Mouse (Mus musculus) megakaryocyte, embryonic 14.5 days (primary cell): Measurements from ENCODE around the gene Mrps35. TPM values are rescaled to one million over a fixed set of nuclear protein-coding genes. Genes with fewer than 3 reads are reported as not detected.
A peak's percentile ranks its signal among the peaks of the same experiment; 100 is the strongest.

Experiments used
- H3K27me3 ChIP-seq: replicated peaks from 2 replicates; pipeline ENCODE3; 2012; ENCODE audit warnings: inconsistent platforms
- H3K36me3 ChIP-seq: replicated peaks from 2 replicates; pipeline ENCODE3; 2012; ENCODE audit warnings: low read length, inconsistent platforms, mixed read lengths
- H3K4me1 ChIP-seq: 2 replicates; pipeline ENCODE4 v1.6.1; 2012; ENCODE audit warnings: inconsistent platforms
- H3K4me3 ChIP-seq: replicated peaks from 2 replicates; pipeline ENCODE3; 2012; ENCODE audit warnings: moderate library complexity, mild to moderate bottlenecking, inconsistent platforms
- H3K9me3 ChIP-seq: 2 replicates; pipeline ENCODE4 v1.6.1; 2012; ENCODE audit warnings: inconsistent platforms
- FLI1 ChIP-seq: IDR thresholded peaks from 2 replicates; pipeline ENCODE4 v1.6.1; 2012; ENCODE audit warnings: low read length, inconsistent platforms, mixed read lengths
- GATA1 ChIP-seq: IDR thresholded peaks from 3 replicates; pipeline ENCODE4 v1.6.1; 2012; ENCODE audit warnings: mixed read lengths, low read length, inconsistent platforms, borderline replicate concordance
- polyA plus RNA-seq: library from polyadenylated mRNA; stranded (reverse); fragments of >175 nt; gene quantifications from 2 replicates; pipeline ENCODE4 v1.2.3, GENCODE M21; 2012; ENCODE audit warnings: low replicate concordance; ENCODE audit not compliant: insufficient read depth

Mrps35 gene
- polyA plus RNA-seq, 1 experiment: 7.0 TPM

DNA sequence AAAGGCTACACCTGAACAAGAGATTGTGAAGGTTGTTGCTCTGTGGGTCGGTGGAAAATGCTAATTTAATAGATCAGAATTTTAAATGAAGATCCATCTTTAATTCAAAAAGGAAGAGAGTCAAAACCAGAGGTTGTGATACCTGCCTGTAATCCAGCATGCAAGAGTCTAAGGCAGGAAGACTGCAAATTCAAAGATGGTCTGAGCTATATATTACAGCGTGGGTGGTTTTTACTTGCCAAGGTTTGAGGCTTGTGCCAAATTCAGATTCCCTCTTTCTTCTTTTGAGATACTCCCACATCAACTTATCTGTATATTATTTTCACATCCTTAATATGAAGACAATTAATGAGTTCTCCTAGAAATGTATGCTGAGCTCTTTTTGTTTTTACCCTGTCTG, 14.2 kb upstream of the Mrps35 start:
- Histone ChIP-seq H3K4me3 (no peak overlapping the region), H3K4me1 (no peaks in the 10 kb centered on the region; the same call in 1 of the 2 replicates), H3K36me3 (peaks cover 95% of the 10 kb centered on the region), H3K9me3 (no peaks in the 10 kb centered on the region), H3K27me3 (no peaks in the 10 kb centered on the region)
- TF ChIP-seq FLI1 (no peak), GATA1 (no peak)

DNA sequence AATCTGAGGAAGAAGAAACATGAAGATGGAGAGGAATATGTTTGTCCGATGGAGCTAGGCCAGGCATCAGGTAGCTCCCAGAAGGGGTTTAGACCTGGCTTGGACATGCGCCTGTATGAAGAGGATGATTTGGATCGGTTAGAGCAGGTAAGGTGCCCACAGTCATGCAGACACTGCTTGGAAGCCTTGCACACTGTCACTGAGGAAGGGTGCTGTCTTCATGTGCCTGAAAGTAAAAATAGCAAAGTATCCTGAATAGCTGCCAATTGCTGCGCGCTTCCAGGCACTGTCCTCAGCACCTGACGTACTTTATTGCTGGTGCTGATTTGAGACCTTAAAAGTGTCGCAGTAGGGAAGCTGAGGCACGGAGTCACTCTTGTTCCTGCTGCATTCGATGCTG, 13.0 kb upstream of the Mrps35 start:
- TF ChIP-seq GATA1 (no peak), FLI1 (no peak)
- peaks cover 85% of the 10 kb centered on the region for H3K36me3 ChIP-seq
- no peaks in the 10 kb centered on the region for H3K4me1 ChIP-seq

DNA sequence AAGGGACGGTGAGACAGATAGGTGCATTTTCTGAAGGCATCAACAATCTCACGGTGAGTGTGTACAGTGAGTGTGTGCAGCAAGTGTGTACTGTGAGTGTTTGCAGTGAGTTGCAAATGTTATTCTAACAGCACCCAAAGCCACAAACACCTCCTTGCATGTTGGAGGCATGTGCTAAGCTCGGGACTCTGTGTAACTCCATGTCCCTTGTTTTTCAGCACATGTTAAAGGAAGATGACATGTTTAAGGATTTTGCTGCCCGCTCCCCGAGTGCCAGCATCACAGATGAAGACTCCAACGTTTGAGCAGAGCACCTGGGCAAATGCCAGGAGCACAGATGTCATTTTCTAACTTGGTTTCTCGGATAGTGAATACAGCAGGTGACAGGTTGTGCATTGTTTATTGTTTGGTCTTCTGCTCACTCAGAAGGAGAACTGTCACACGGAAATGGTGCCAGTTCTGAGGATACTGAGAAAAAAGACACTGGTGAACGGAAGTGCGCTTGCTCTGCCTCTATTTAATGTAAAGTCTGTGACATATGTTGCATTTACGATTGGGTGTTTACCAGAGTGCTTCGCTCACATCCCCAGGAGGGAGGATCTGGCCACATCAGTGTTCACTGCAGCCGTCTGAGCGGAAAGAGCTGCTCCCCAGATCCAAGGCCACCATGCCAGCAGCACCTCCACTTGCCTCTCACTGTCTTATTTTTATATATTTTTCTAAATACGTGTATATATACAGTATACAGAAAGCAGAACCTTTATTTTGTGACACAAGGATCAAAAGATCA, 12.3 kb upstream of the Mrps35 start:
- Histone ChIP-seq H3K4me1 (no peaks in the 10 kb centered on the region), H3K4me3 (no peak overlapping the region), H3K36me3 (peaks cover 79% of the 10 kb centered on the region), H3K9me3 (no peaks in the 10 kb centered on the region), H3K27me3 (no peaks in the 10 kb centered on the region)
- TF ChIP-seq GATA1 (no peak), FLI1 (no peak)

More for the DNA sequence above, 13.0 kb upstream of the Mrps35 start:
- H3K9me3 ChIP-seq: no peaks in the 10 kb centered on the region
- no peaks in the 10 kb centered on the region for H3K27me3 ChIP-seq
- H3K4me3 ChIP-seq: no peak overlapping the region

DNA sequence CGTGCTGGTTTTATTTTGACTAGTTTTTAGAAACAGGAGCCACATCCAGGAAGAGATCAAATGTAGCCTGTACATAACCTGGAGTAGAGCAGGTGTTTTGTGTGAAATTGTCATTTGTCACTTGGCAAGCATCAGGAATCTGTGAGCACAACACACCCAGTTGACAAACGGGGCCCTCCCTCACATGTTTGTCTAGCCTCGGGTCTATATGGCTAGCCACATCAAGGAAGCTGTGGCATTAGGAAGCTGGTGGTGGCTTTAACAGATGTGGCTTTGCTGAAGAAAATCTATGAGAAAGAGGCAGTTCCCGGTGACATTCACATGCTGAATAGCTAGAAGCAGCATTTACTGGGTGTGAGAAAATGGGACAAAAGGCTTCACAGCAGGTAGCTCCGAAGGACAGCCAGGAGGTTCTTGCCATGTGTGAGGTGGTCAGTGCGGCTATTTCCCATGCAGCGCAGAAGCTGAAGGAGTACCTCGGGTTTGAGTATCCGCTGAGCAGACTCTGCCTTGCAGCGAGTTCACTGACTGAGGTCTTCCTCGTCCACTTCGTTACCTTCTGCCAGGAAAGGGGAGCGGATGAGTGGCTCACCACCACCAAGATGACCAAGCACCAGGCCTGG, 10.2 kb upstream of the Mrps35 start, which contains the start of gene Rep15:
Rep15 (plus strand) TSS at position 282 of the 623 bp plus-strand sequence.
- Histone ChIP-seq H3K4me1 (no peaks in the 10 kb centered on the region), H3K4me3 (no peak within 1 kb of the TSS), H3K36me3 (peaks cover 58% of the 10 kb centered on the region), H3K9me3 (no peaks in the 10 kb centered on the region), H3K27me3 (no peaks in the 10 kb centered on the region)
- no peak for TF ChIP-seq GATA1
- TF ChIP-seq FLI1: no peak

DNA sequence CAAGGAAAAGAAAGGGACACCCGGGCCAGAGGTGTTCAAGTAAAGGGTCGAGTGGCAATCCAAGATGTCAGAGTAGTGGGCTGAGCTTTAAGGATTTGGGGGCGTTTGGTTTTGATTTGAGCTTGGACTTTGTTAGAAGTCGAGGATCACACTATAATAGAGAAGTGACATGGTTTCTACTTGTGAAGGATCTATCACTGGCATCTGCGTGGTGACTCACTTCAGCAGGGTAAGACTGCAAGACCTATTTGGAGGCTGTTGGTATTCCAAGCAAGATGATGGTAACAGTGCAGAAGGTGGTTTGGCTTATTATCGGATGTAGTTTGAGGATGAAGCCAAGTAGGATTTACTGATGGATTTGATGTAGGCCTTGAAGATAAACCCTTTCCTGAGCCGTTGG, 1.1 kb downstream of the Mrps35 start:
- peak overlapping the region; percentile 98 for H3K4me3 ChIP-seq
- peaks cover 2% of the 10 kb centered on the region for H3K27me3 ChIP-seq
- peaks cover 27% of the 10 kb centered on the region for H3K36me3 ChIP-seq
- no peak for TF ChIP-seq GATA1
- no peak for TF ChIP-seq FLI1
- H3K9me3 ChIP-seq: no peaks in the 10 kb centered on the region
- peaks cover 20% of the 10 kb centered on the region for H3K4me1 ChIP-seq

DNA sequence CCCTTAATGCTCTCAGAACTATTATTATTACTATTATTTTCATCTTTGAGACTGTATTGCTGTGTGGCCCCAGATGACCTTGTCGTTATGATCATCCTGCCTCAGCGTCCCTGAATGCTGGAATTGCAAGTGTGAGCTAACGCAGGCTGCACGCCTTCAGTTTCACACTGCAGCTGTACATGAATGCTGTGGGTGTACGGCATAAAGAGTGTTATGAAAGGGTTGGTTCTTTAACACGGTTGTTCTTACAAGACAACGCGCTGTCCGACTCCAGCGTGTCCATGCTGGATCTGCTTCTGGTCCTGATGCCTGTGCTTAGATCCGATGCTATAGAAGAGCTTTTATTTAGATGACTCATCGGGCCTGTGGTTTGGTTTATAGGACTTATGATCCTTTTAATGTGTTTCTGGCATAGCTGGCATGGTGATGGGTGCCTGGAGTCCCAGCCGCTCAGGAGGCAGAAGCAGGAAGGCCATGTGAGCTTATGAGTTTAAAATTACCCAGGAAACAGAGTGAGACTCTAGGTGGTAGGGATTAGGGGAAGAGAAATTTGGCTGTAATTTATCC, 6.8 kb downstream of the Mrps35 start:
- no peak for TF ChIP-seq FLI1
- TF ChIP-seq GATA1: no peak
- Histone ChIP-seq H3K36me3 (peaks cover 82% of the 10 kb centered on the region), H3K4me3 (no peak overlapping the region)

DNA sequence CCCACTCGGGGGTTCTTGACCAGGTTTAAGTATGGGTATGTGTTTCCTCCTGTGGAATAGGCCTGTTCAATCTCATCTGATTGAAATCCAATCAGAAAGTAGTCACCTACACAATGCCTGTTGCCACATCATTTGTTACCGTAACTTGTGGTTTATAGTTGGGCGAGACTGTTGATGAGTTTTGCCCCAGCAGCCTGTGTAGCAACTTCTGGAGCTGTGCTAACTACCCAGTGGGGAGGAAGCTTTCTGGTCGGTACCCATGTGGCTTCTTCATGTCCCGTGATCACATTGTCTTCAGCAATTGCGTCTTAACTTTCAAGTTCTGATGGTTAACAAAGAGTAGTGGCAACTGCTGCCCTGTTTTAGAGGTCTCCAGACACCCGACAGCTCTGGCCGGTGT, 9.1 kb downstream of the Mrps35 start:
- Histone ChIP-seq H3K36me3 (peaks cover 98% of the 10 kb centered on the region), H3K27me3 (no peaks in the 10 kb centered on the region)

More for the DNA sequence above, 6.8 kb downstream of the Mrps35 start:
- no peaks in the 10 kb centered on the region for H3K9me3 ChIP-seq
- H3K4me1 ChIP-seq: peaks cover 7% of the 10 kb centered on the region
- no peaks in the 10 kb centered on the region for H3K27me3 ChIP-seq

DNA sequence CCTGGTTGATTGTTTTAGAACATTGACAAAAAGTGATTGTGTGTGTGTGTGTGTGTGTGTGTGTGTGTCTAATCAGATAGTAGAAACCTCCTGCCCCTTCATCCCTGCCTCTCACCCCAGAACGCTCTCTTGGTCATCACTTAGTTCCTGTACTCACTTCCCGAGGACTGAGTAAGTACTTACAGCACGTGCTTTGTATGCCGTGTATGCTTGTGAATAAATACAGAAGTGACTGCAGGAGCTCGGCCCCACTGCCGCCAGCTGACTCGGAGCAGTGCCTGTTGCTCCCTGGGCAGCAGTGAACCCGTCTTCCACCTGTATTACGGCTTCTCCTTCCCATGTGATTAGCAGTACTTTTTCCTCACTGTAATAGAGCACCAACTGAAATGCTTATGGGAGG, 9.9 kb downstream of the Mrps35 start:
- Histone ChIP-seq H3K9me3 (no peaks in the 10 kb centered on the region), H3K36me3 (peaks cover 98% of the 10 kb centered on the region), H3K4me1 (no peaks in the 10 kb centered on the region; the same call in 1 of the 2 replicates), H3K4me3 (no peak overlapping the region), H3K27me3 (no peaks in the 10 kb centered on the region)
- no peak for TF ChIP-seq FLI1
- TF ChIP-seq GATA1: no peak

More for the DNA sequence above, 9.1 kb downstream of the Mrps35 start:
- Histone ChIP-seq H3K9me3 (no peaks in the 10 kb centered on the region), H3K4me1 (no peaks in the 10 kb centered on the region; the same call in 1 of the 2 replicates), H3K4me3 (no peak overlapping the region)
- TF ChIP-seq GATA1 (no peak), FLI1 (no peak)

DNA sequence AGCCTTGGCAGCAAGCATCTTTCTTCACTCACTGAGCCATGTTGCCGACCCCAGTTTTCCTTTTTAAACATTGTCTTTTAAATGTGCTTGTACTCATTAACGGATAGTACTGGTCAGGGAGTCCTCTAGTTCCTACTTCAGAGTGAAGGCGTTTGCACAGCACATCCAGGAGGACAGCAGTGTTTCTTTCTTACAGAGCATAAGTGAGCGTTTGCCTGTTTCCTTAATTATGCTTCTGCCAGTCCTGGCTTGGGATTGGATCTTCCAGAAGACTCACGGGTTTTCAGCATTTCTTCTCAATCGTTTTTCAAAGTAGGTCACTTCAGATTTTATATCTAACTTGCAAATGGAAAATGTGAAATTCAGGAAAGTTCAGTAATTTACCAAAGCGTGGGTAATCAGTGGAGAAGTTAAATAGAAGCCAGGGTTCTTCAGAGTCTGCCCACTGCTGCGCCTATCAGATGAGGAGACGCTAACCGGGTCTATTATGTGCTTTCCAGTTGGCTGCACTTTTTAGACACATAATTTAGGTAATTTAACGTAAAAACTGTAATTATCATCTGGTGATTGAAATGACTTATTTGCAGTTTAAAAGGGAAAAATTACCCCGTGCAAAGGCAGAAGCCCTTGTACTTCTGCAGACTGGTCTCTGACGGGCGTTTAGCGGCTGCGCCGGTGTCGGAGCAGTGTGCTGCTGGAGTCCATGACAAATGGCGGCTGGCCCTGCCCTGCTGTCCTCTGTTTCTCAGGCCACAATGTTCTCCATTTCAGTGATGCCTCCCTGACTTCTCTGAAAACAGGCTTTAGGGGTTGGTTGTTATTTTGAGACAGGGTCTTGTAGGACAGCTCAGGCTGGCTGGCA, 11.5 kb downstream of the Mrps35 start:
- Histone ChIP-seq H3K4me3 (no peak overlapping the region), H3K36me3 (peaks cover 97% of the 10 kb centered on the region), H3K4me1 (no peaks in the 10 kb centered on the region; the same call in 1 of the 2 replicates), H3K9me3 (no peaks in the 10 kb centered on the region), H3K27me3 (no peaks in the 10 kb centered on the region)
- TF ChIP-seq GATA1: no peak
- TF ChIP-seq FLI1: no peak
